Mouse (Mus musculus) heart, postnatal 25 days (tissue): ENCODE data around the gene Igfbp3. TPM values are rescaled to one million over a fixed set of nuclear protein-coding genes. Genes with fewer than 3 reads are reported as not detected.
A peak's percentile ranks its signal among the peaks of the same experiment; 100 is the strongest.

Source experiments
- DNase-seq: peaks from one replicate; pipeline ENCODE4 v3.0.0; 2022; ENCODE audit warnings: low spot score
- intact Hi-C: fragments of 180-260 bp; cut with DNase I; formaldehyde crosslinking; loops from one replicate; pipeline ENCODE4 v1.15.1; 2025
- total RNA-seq, 2 experiments: library from RNA; stranded (reverse); gene quantifications; 2 replicates each; pipeline ENCODE4 v1.2.3; 2021

Igfbp3 gene
- total RNA-seq, 2 experiments from 2014 or later = 35.3 to 44.3 TPM

DNA sequence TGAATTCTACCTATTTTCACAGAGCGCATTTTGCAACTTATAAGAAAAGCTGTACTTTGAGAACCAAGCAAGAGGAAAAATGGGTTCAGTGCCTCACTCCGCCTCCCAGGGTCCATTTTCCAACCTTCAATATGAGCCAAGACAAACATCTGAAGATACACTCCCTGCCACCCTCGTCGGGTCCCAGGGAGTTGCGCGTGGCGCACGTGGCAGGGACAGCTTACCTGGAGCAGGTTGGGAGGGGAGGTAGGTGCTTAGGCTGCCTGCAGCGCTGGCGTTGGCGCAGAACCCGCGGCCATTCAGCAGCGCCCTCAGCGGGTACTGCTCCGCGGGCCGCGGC, 592 bp downstream of the Igfbp3 start:
- intact Hi-C loops = loop anchor here (2.0 to 10.0 kb wide), 6 partner anchors 122 to 1312 kb away; no protein-coding TSS in a partner anchor
- no peak for DNase-seq

DNA sequence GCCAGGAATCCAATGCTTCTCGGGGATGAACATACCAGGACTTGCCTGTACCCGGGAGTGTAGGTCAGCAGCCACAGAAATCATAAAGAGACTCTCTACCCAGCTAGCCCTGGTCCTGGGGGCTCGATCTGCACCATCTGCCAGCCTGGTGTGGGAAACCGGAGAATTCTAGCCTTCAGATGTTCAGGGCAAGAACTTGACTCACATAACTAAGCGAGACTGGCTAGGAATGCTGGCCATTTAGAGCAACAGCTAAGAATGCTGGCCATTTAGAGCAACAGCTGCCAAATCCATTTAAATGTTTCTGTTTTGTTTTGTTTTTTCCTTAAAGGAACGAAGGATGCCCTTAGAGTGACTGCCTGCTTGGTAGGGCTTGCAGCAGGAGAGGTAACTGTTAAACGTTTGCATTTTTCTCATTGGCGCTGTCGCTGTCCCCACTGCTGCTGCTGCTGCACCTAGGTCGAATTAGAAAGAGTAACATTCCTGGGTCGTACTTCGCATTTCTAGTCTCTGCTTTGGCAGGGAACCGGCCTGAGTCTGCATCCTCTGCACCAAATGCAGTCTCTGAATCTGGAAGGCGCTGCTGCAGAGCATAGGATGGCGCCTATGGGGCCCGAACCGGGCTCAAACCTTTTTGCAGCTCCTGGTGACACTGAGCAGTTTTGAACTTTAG, 1.5 kb downstream of the Igfbp3 start:
- DNase-seq = no peak
- intact Hi-C loops = loop anchor here (2.0 to 10.0 kb wide), 6 partner anchors 123 to 1313 kb away; no protein-coding TSS in a partner anchor

DNA sequence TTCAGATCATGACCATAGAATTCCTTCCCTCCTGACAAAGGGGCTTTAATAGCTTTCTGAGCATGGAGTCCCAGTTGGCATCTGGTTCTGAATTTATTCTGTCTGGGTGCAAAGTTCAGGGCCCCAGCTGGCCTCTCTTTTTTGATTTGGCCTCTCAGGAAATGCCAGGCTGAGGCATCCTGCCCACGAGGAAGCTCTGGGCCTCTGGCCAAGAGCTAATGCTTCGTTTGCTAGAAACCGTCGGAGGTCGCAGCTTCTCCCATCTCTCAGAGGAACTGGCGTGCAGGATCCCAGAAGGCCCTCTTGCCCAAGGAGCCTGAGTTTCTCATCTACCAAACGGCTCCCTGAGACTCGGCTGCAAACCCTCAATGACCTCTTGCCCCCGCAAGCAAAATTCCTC, 2.5 kb downstream of the Igfbp3 start:
- DNase-seq = no peak
- intact Hi-C loops = loop anchor here (2.0 to 10.0 kb wide), 6 partner anchors 124 to 1314 kb away; no protein-coding TSS in a partner anchor

DNA sequence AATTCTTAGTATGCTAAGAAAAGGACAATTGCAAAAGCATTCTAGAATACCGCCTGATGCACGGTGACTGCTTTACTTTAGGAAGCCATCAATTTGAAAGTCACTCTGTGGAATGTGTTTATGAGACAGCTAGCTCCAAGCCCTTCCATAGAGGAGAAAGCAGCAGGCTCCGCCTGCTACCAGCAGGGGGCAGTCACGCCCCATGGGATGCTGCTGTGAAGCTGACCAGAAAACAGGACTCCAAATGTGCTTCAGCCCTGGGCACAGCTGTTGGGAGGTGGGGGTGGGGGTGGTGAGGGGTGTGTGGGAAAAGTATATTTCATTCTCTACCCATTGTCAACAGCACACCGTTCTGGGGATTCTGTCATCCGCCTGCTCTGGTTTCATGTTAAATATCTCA, 3.4 kb downstream of the Igfbp3 start:
- peak; percentile 17 for DNase-seq
- intact Hi-C loops = loop anchor here (2.0 to 10.0 kb wide), 6 partner anchors 124 to 1314 kb away; no protein-coding TSS in a partner anchor

DNA sequence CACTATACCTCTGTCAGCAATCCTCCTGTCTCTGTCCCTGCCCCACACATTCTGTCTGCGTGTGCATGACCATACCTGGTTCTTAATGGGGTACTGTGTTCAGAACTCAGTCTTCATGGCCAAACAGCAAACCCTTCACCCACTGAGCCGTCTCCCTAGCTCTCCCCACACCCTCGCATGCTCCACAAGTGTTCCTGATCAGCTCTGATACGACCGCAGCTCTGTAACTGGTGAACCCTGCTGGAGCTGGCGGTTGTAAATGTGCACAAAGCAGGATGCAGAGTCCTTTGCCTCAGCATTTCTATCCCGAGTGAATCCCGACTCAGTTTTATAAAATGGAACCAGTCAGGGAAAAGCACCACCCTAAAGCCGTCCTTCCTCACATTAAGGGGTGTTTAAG, 9.9 kb downstream of the Igfbp3 start:
- no peak for DNase-seq
- intact Hi-C loops = no loop called here

DNA sequence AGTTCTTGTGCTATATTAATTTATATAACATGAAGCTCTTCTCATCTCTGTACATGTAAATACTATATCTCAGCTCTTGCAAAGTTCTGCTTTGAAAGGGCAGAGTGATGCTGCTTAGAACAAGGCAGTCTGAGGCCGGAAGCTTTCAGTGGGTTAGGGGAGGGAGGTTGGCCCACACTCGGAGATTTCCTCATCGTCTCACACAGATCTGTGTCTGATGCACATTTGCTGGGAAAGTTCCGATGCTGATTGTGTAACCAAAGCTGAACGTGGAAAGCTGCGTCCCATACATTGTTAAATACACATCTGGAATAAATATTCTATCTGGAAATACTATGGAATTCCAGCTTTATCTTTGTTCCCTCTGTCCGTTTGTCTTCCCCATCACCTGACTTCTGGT, 11.5 kb downstream of the Igfbp3 start:
- no peak for DNase-seq
- intact Hi-C loops = no loop called here

DNA sequence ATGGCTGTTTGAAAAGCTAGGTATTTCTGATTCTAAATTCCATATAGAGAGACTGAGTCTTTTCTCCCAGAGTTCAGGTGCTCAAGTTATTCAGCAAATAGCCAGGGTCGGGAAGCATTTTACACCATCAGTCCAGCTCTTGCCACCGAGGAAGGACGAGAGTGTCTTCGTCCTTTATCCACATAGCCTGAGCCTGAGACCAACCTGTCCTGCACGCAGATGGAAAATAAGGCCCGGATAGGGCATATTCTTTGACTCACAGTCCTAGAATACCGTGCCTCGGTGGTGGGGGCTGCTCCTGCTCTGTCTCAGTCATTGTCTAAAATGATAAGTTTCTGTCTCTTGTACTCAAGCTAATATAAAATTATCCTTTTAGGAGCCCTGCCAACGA, 13.3 kb downstream of the Igfbp3 start:
- no peak for DNase-seq
- intact Hi-C loops = loop anchor here (1.0 kb wide), 1 partner anchor 1205 kb away; no protein-coding TSS in a partner anchor

DNA sequence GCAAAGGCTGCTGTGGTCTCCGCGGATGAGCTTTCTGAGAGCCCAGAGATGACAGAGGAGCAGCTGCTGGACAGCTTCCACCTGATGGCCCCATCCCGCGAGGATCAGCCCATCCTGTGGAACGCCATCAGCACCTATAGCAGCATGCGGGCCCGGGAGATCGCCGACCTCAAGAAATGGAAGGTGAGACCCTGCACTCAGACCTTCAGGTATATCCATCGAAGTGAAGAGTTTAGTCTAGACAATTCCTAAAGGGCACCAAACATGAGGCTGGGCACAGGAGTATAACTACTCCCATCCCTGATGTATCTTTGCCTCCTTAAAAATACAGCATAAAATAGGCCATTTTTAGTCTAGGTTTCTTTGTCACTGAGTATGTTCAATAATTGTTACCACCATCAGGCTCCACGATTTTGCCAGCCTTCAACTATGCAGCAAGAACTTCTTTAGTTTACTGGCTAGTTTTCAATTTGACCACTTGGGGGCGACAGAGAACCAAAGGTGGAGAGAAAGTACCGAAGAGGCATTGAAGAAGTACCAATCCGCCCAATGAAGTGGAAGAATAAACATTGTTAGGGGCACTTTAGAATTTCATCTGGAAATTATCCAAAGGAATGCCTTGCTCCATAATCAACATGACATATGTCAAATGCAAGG, 13.9 kb downstream of the Igfbp3 start:
- intact Hi-C loops = loop anchor here (1.0 kb wide), 1 partner anchor 1205 kb away; no protein-coding TSS in a partner anchor
- DNase-seq = no peak

DNA sequence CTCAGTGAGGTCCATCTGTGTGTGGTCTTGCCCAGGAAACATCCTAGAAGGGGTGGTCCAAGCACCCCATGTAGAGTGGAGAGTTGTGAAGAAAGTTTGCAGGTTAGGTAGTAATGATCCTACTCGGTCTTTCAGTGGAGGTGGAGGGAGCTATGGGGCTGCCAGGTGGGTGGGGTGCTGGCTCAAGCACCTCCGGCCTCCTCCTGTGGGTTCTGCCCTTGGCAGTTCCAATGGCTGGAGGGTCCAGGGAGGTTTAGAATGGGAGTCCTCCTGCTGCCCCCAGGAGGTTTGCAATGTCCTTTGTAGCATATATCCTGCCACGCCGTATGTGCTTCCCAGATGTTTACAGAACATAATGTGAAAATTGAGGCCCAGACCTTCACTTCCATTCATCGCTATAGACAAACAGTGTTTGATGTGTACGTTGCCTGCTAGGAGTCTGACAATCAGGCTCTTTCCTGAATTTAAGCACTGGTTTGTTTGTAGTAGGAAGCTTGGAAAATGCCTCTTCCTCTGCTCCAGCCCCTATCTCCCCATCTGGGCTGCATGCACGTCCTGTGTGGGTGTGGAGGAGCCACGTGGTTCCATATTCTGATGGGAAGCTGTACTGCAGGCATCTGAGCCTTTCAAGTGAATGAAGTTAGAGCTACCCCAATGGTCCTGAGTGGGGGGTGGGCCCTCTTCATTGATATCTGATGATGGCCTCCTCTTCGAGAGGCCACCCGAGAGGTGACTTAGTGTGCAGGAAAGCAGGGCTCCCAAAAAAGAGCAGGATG, 15.1 kb downstream of the Igfbp3 start:
- intact Hi-C loops = no loop called here
- no peak for DNase-seq

DNA sequence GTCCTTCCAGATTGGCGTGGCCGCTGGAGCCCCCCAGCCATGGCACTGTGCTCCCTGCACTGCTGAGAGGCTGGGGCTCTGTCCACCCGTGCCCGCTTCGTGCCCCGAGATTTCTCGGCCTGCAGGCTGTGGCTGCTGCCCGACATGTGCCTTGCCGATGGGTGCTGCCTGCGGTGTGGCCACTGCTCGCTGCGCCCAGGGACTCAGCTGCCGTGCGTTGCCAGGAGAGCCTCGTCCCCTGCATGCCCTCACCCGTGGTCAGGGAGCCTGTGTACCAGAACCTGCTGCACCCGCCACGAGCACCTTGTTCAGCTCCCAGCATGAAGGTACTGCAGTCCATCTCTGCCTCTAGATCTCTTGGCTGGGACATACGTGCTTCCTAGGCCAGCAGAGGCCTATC, 15.7 kb downstream of the Igfbp3 start:
- no peak for DNase-seq
- intact Hi-C loops = no loop called here

DNA sequence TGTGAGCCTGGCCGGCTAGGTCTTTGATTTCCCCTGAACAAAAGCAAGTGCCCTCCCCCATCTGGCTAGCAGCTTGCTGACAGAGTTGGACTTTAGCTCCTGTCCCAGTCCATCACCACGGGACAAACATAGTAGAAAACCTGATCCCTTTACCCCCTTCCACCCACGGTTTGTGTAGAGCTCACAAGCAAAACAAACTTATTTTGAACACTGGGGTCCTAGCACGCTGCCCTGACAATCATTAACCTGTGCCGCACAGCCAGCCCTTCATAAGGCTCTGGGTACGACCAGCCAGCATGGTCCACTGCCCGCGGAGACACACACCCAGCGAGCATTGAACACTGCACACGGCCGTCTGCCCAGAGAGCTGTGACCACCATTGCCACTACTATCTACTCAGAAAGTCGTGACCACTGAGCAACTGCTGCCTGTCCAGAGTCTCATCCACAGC, 16.2 kb downstream of the Igfbp3 start, which contains the start of gene Igfbp1:
Gene Igfbp1 (plus strand): TSS at position 292 of the 451 bp plus-strand sequence.
- no peak for DNase-seq
- intact Hi-C loops = no loop called here

DNA sequence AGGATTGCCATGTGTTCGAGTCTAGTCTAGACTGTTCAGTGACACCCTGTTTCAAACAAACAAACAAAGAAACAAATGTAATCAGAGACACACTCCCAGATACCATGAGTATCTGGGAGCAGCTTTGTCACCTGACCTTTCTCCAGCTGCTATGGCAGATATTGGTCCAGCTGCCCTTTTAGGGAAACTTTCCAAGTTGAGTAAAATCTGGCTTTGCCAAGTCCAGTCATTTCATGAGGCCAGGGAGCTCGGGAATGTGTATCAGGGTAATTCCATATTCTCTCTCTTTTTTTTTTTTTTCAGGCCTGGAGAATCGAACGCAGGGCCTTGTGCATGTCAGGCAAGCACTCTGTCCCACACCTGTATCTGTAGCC, 18.4 kb downstream of the Igfbp3 start:
- no peak for DNase-seq
- intact Hi-C loops = no loop called here

DNA sequence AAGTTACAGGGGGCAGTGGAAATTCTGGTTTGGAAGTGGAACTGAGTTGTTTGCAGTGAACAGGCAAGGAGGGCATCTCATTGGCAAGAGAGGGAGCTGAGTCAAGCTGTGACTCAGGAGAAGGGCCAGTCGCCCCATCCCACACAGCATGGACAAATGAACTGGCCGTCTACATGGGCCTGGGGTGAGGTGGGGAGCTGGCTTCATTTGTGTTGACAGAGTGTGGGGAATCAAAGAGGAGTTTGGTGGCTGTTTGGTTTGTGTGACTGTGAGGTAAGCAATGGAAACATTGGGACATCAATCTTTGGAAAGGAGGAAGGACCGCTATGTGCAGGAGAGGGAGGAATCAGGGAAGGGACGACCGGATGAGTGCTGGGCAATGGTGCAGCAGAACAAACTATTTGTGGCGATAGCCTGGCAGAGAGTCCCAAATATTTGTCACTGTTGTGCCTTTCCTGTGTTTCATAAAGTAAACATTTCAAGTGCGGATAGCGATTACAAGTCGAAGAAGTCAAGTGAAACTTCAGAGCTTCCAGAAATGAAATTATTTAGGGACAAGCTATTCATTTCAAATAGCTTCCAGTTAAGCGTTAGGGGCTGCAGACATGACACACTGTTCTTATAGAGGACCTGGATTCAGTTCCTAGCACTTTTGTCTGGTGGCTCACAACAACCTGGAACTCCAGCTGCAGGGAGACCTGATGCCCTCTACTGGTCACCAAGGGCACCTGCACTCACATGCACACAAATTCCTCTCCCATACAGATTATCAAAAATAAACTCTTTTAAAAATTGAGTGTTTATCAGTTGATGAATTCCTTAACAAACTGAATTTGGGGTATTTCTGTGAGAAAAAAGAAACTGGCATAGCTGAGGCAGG, 19.1 kb downstream of the Igfbp3 start:
- intact Hi-C loops = no loop called here
- no peak for DNase-seq

DNA sequence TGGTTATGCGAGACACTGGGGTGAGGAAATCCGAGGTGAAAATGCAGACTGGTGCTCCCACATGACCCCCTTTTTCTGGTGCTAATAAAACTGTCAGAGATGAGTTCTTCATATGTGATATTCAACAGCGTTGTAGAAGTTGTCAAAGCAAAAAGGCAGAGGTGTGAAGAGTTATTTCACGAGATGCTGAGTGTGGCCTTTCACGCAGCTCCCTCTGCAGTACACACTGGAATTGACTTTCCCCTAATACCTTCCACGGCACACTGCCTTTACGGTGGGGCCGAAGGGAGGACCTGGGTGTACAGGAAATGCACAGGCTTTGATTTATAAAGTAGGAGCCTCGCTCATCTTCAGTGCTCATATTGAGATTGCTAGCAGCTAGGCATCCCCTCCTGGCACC, 20.6 kb downstream of the Igfbp3 start:
- intact Hi-C loops = no loop called here
- DNase-seq = no peak

DNA sequence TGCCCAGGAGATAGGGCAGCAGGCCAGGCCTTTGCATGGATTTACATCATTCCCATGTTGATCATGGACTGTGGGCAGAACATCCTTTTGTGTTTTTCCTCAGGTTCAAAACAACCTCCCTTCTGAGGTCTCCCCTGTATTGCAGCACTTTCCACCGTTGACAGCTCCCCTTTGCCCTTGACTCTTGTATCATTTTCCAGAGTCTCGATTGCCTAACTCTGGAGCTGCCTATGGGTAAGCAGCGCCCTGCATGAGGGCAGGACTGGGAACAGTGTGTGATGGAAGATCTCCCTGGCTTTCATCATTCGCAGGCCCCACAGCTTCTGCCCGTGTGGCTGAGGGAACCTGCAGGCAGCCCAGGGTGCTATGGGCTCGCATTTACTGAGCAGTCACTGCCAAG, 21.0 kb downstream of the Igfbp3 start:
- no peak for DNase-seq
- intact Hi-C loops = no loop called here

DNA sequence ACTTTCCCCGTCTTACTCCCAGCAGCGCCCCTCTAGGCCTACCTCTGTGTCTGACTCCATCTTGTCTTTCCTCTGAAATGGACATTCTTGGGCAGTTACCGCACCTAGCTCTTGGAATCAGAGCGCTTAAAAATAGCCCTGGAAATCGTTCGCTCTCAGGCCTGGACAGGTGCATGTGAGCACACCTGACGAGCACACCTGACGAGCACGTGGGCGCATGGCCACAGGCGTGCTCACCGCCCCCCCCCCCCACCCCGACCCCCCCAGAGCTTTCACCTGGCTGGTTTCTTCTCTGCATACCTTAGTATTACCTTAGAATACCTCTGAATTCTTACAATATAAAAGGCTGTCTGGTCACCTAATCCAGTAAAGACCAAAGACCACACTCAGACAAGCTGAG, 25.3 kb downstream of the Igfbp3 start, which contains the start of gene Gm11985:
Gene Gm11985 (minus strand): TSS at position 101 of the 400 bp plus-strand sequence.
- intact Hi-C loops = no loop called here
- DNase-seq = no peak

DNA sequence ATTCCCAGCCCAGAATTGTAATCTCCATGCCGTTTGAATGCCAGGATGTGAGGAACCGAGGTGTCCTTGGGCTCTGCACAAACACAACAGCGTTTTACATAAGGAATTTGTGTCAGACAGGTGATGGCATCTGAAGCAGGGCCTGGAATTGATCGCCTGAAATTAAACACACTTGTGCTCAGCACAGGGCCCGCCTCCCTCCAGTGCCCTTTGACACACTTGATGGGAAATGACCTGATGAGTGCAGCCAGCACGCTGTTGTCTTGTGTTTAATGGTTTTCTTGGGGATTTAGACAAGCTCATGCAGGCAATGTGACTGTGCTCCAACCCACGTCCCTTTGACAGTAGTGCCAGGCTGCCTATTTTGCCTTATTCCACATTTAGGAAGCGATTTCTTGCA, 26.3 kb downstream of the Igfbp3 start:
- intact Hi-C loops = no loop called here
- DNase-seq = no peak

DNA sequence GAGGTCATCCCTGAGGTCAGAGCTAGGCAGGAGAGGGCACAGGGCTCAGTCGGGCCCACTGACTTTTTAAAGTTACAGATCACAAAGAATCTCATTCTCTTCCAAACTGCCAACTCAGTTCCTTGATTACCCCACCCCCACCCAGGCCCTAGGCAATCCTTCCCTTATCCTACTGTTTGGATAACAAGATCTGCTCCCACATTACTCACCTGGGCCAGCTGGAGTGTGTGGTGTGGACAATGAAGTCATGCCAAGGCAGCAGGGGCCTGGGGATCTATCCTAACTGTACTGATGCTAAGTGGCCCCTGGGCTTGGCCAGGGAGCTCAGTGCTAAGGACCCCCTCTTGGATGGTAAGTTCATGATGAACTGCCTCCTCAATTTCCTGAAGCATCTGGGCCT, 29.3 kb downstream of the Igfbp3 start:
- no peak for DNase-seq
- intact Hi-C loops = no loop called here

DNA sequence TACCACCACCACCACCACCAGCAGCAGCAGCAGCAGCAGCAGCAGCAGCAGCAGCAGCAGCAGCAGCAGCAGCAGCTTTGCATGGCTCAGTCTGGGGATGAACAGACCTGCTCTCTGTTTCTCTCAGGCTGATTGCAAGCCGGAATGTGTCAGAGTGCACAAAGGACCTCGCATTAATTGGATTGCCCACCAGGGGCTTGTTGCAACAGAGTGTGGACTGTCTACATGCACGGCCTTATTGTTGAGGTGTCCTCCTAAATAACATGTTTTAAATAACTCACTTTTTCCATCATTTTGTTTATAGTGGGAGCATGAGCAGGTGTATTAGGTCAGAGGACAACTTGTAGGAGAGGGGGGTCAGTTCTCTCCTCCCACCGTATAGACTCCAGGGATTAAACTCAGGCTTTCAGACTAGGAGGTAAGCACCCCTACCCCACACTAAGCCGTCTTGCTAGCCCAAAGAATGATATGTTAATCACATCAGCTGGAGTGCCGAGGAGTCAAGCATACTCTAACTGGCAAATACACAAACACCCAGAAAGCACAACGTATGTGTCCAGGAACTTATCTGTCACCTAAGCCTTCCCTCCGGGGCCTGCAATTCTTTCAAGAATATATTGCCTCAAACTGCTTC, 31.2 kb downstream of the Igfbp3 start:
- no peak for DNase-seq
- intact Hi-C loops = no loop called here
